Mouse (Mus musculus) hindbrain, embryonic 14.5 days (tissue): ENCODE data around the gene Tln1. TPM values are rescaled to one million over a fixed set of nuclear protein-coding genes. Genes with fewer than 3 reads are reported as not detected.
"Not testable (repeated sequence)": the region's sequence is repeated elsewhere in the genome, so short reads cannot be mapped to it uniquely, and the experiment has no call there.

ENCODE experiments used
- ATAC-seq: fragments of 200-750 bp; cut with Nextera tagmentation; 2 replicates; pipeline ENCODE4 v1.8.0; 2017; ENCODE audit warnings: moderate number of reproducible peaks, mild to moderate bottlenecking, moderate TSS enrichment, moderate library complexity; ENCODE audit not compliant: low FRiP score
- DNase-seq: peaks from one replicate; pipeline ENCODE4 v3.0.0-alpha.2; 2015; ENCODE audit warnings: low spot score
- H3K27ac ChIP-seq: fragments of 300-500 bp; sonication (generic); 2 replicates; pipeline ENCODE4 v1.5.1; 2014; ENCODE audit warnings: mild to moderate bottlenecking, moderate library complexity
- H3K27me3 ChIP-seq: fragments of 300-500 bp; sonication (generic); 2 replicates; pipeline ENCODE4 v1.6.1; 2014; ENCODE audit warnings: mild to moderate bottlenecking, low read length, mixed read lengths; ENCODE audit not compliant: control insufficient read depth, insufficient read depth
- H3K36me3 ChIP-seq: fragments of 300-500 bp; sonication (generic); replicated peaks from 2 replicates; pipeline ENCODE4 v1.6.1; 2014; ENCODE audit not compliant: control insufficient read depth, insufficient read depth
- H3K4me1 ChIP-seq: fragments of 300-500 bp; sonication (generic); replicated peaks from 2 replicates; pipeline ENCODE4 v1.6.1; 2014; ENCODE audit warnings: antibody characterized with exemption, low read length, mixed read lengths; ENCODE audit not compliant: control insufficient read depth, insufficient read depth
- H3K4me2 ChIP-seq: fragments of 300-500 bp; sonication (generic); replicated peaks from 2 replicates; pipeline ENCODE4 v1.6.1; 2014; ENCODE audit warnings: mild to moderate bottlenecking, moderate library complexity
- H3K4me3 ChIP-seq: fragments of 300-500 bp; sonication (generic); replicated peaks from 2 replicates; pipeline ENCODE4 v1.5.1; 2014; ENCODE audit warnings: mild to moderate bottlenecking, low read length
- H3K9ac ChIP-seq: fragments of 300-500 bp; sonication (generic); 2 replicates; pipeline ENCODE4 v1.6.1; 2014
- H3K9me3 ChIP-seq: fragments of 300-500 bp; sonication (generic); 2 replicates; pipeline ENCODE4 v1.6.1; 2016; ENCODE audit warnings: low read length; ENCODE audit not compliant: control insufficient read depth
- WGBS: fragments of 180-500 bp; shearing (Covaris S2); extraction: QIAGEN DNeasy Blood & Tissue Kit; methylation state at CpG from one replicate; pipeline ENCODE4 v1.1.7; 2014; 5-methylcytosine and 5-hydroxymethylcytosine counted together
- polyA plus RNA-seq: library from polyadenylated mRNA; unstranded; fragments of >200 nt; fragmentation: Nextera tagmentation; extraction: Ambion mirVana; gene quantifications from 2 replicates; pipeline ENCODE4 v1.2.1, GENCODE M21; 2014

The Tln1 gene
- polyA plus RNA-seq, 1 experiment from 2014 or later = 62.8 TPM

DNA sequence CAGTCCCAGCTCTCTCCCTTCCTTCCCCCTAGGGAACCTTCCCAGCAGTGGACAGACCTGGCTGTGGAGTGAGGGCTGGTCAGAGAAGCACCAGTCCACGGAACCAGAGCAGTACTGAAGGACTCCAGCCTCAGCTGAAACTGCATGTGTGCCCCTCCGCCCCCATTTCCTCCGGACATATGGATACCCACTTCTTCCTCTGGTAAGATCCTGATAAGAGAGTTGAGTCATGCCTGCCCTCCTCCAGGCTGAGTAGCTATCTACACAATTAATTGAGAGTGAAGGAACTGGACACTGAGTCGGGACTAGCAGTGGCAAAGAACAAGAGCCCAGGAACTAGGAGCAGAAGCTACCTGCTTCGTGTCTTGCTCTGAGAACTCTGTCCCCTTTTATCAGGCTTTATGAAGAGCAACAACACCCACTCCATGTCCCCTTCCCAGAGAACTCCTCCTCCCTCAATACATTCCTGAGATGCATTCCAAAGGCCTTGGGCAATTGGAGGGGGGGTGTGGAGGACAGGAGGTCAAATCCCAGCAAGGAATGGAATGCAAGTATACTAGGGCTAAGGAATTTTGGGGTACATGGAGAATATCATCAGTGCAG, 4.4 kb downstream of the Tln1 start:
- DNase-seq = no peak
- Histone ChIP-seq H3K9me3 (no peaks in the 10 kb centered on the region), H3K4me3 (no peak overlapping the region), H3K27ac (no peak overlapping the region), H3K36me3 (peaks cover 47% of the 10 kb centered on the region), H3K27me3 (no peaks in the 10 kb centered on the region), H3K4me2 (peak overlapping the region; percentile 27; the same call in 1 of the 2 replicates), H3K4me1 (peaks cover 22% of the 10 kb centered on the region), H3K9ac (0 out of 2 replicates have a peak overlapping the region, but pooled peaks have one; percentile 4)
- no peak for ATAC-seq
- WGBS = 56% methylated on average over 5 of the region's 5 CpGs

DNA sequence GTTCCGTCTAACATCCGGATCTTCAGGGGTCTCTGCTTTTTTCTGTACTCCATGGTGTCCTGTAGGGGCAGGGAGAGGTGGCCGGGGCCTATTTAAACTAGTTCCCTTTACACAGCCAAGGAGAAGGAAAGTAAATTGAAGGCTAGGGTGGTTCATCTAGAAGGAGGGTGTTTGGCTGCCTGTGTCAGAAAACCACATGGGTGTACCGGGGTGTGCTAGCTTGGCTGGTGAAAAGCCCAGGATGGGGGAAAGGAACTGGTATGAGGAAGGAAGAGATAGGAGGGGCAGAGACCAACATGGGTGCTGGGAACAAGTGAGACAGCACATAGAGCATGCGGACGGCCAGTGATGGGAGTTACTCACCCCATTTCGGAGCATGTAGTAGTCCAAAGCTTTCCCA, 6.6 kb downstream of the Tln1 start:
- Histone ChIP-seq H3K36me3 (peaks cover 69% of the 10 kb centered on the region), H3K4me3 (no peak overlapping the region)

DNA sequence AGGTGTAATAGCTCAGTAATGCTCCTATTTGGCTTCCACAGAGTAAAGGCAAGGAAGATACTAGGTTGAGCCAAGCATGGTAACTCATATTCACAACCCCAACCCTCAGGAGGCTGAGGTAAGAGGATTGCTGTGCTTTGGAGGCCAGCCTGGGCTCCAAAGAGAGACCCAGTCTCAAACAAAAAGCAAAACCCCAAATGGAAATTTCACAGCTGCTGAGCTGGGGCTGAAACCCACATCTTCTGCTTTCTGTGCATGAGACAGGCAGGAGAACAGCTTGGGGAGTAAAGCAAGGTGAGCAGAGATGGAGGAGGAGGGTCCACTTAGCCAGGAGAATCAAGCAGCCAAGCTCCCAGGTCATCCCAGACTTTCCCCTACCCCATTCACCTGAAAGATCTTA, 8.6 kb downstream of the Tln1 start:
- Histone ChIP-seq H3K4me1 (peaks cover 6% of the 10 kb centered on the region; the same call in 1 of the 2 replicates), H3K27me3 (no peaks in the 10 kb centered on the region), H3K4me3 (no peak overlapping the region), H3K36me3 (peaks cover 84% of the 10 kb centered on the region), H3K9me3 (no peaks in the 10 kb centered on the region), H3K27ac (no peak overlapping the region), H3K4me2 (no peak overlapping the region), H3K9ac (no peak overlapping the region)
- ATAC-seq (no peak), DNase-seq (no peak)

More for the DNA sequence above, 6.6 kb downstream of the Tln1 start:
- no peaks in the 10 kb centered on the region for H3K27me3 ChIP-seq
- 97% methylated on average over 7 of the region's 7 CpGs for WGBS
- ATAC-seq (no peak), DNase-seq (no peak)
- H3K4me1 ChIP-seq = peaks cover 14% of the 10 kb centered on the region
- H3K27ac ChIP-seq = no peak overlapping the region
- H3K9me3 ChIP-seq = no peaks in the 10 kb centered on the region
- H3K4me2 ChIP-seq = no peak overlapping the region
- H3K9ac ChIP-seq = no peak overlapping the region

DNA sequence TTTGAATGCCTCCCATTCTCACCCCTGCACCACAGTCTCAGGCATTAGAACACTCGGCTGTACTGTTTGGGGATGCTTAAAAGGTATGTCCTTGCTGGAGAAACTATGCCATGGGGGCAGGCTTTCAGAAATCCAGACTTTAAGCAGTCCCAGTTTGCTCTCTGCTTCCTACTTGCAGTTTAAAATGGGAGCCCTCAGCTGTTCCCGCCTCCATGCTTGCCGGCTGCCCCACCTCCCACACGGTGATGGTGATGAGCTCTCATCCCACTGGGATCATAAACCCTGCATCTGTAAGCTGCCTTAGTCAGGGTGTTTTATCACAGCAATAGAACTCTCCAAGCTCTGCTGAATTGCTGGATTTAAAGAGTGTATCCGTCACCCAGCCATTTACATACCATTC, 10.1 kb downstream of the Tln1 start:
- DNase-seq (no peak), ATAC-seq (no peak)
- Histone ChIP-seq H3K4me3 (no peak overlapping the region), H3K36me3 (peaks cover 97% of the 10 kb centered on the region), H3K9me3 (no peaks in the 10 kb centered on the region), H3K9ac (no peak overlapping the region), H3K27me3 (no peaks in the 10 kb centered on the region), H3K4me1 (no peaks in the 10 kb centered on the region), H3K27ac (no peak overlapping the region), H3K4me2 (no peak overlapping the region)
- WGBS = 97% methylated on average over 5 of the region's 5 CpGs

DNA sequence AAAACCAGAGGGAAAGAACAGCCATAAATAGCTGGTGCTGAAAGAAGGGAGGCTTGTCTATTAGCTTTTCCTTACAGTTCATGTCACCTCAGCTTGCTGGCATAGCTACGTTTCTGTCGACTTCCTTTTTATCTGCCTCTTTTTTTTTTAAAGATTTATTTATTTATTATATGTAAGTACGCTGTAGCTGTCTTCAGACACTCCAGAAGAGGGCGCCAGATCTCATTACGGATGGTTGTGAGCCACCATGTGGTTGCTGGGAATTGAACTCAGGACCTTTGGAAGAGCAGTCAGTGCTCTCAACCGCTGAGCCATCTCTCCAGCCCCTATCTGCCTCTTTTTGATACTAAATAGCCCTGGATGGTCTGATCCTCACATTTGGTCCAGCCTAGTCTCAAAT, 10.6 kb downstream of the Tln1 start:
- not testable (repeated sequence) for H3K4me2 ChIP-seq, H3K4me1 ChIP-seq, H3K9me3 ChIP-seq, H3K9ac ChIP-seq, ATAC-seq, DNase-seq, H3K27me3 ChIP-seq, H3K27ac ChIP-seq, H3K4me3 ChIP-seq
- 88% methylated on average over 6 of the region's 6 CpGs for WGBS
- H3K36me3 ChIP-seq = peaks cover 99% of the 10 kb centered on the region

DNA sequence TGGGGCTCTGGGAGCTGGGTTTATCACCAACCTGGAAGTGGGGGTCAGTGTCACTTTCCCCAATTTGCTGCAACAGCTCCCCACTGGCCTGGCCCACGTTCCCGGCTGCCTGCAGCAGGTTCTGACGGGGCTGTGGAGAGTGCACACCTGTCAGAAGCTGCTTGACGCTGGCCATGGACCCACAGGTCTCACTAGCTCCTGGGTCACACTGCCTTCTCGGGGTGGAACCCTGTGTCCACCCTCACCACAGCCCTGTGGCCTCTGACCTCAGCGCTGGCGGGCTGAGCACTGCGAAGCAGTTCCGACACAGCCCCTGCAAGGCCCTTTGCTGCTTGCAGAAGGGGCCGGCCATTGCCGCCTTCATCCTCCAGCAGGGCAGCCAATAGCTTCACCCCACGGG, 13.4 kb downstream of the Tln1 start:
- no peak overlapping the region for H3K4me2 ChIP-seq
- no peak for DNase-seq
- H3K27me3 ChIP-seq = no peaks in the 10 kb centered on the region
- H3K9ac ChIP-seq = no peak overlapping the region
- no peak overlapping the region for H3K4me3 ChIP-seq
- WGBS = 93% methylated on average over 12 of the region's 12 CpGs
- no peak overlapping the region for H3K27ac ChIP-seq
- no peak for ATAC-seq
- no peaks in the 10 kb centered on the region for H3K9me3 ChIP-seq
- no peaks in the 10 kb centered on the region for H3K4me1 ChIP-seq
- peaks cover 100% of the 10 kb centered on the region for H3K36me3 ChIP-seq

DNA sequence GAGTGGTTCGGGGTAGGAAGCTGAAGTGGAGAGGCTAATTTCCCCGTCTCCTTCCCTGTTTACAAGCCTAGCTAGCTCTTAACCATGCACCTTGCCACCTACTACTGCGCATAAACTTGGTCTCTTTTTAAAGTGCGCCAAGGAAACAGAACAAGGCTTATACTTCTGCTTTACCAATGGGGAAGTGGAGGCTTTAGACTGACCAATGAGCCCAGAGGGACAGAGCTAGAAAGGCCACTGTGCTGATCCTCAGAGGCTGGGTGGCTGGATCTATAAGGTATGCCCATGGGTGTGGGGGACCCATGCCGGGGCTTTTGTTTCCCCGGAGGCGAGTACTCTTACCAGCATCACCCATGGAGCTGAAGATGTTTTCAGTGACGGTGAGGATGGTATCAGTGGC, 15.3 kb downstream of the Tln1 start:
- Histone ChIP-seq H3K9me3 (no peaks in the 10 kb centered on the region), H3K27ac (no peak overlapping the region), H3K4me1 (no peaks in the 10 kb centered on the region), H3K27me3 (no peaks in the 10 kb centered on the region), H3K9ac (no peak overlapping the region), H3K4me3 (no peak overlapping the region), H3K4me2 (no peak overlapping the region), H3K36me3 (peaks cover 100% of the 10 kb centered on the region)
- DNase-seq (no peak), ATAC-seq (no peak)
- WGBS = 94% methylated on average over 8 of the region's 8 CpGs

DNA sequence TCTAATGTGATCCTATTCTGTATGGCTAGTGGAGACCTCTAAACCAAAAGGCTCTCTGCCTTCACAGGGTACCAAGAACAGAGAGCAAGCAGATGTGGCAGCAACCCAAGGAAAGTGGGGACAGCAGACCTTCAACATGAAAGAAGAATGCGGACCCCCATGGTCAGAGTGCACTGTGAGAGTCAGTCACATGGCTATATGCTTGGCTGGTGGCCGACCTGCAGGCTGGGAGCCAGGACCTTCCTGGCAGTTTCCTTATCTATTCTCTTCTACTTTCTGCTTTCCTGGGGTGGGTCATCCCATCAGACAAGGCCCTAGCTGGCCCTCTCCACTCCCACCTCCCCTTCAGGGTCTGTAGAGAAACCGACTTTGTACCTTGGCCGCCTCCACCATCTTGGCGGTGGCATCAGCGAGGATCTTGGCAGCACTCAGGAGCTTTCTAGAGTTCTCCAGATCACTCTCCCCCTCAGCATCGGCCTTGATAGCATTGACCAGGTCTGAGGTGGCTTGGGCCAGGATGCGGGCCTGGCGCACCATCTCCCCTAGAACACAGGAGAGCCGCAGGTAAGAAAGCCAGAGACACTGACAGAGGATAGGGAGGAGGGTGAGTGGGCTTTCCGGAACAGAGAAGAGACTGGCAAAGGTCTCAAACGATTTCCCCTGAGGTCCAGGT, 16.0 kb downstream of the Tln1 start:
- no peaks in the 10 kb centered on the region for H3K9me3 ChIP-seq
- no peak overlapping the region for H3K4me3 ChIP-seq
- peaks cover 100% of the 10 kb centered on the region for H3K36me3 ChIP-seq
- ATAC-seq (no peak), DNase-seq (no peak)
- H3K27ac ChIP-seq = no peak overlapping the region
- no peaks in the 10 kb centered on the region for H3K27me3 ChIP-seq
- H3K9ac ChIP-seq = no peak overlapping the region
- WGBS = 92% methylated on average over 12 of the region's 12 CpGs
- no peaks in the 10 kb centered on the region for H3K4me1 ChIP-seq
- no peak overlapping the region for H3K4me2 ChIP-seq

DNA sequence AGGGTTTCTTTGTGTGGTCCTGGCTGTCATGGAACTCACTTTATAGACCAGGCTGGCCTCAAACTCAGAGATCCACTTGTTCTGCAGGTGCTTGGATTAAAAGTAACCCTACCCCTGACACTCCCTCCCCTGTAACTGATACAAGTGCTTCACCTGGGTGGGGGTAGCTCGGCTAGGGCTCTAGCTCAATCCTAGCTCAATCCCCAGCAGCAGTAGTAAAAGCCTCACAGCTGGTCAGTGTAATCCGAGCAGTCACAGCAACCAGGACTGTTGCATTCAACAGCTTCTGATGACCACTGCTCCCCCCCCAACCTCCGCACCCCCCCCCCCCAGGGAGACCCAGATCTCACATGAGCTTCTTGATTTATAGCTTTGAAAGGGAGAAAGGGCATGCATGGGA, 20.4 kb downstream of the Tln1 start:
- 93% methylated on average over 3 of the region's 3 CpGs for WGBS
- DNase-seq (no peak), ATAC-seq (no peak)
- Histone ChIP-seq H3K27me3 (no peaks in the 10 kb centered on the region), H3K4me3 (no peak overlapping the region), H3K27ac (no peak overlapping the region), H3K4me2 (no peak overlapping the region), H3K36me3 (peaks cover 100% of the 10 kb centered on the region), H3K4me1 (no peaks in the 10 kb centered on the region), H3K9ac (no peak overlapping the region), H3K9me3 (no peaks in the 10 kb centered on the region)
